Mouse (Mus musculus) MEL-GATA-1-ER (cell line): ENCODE results near the gene Map2k1.

Experiments used
- DNase-seq: peaks from one replicate; pipeline ENCODE4 v3.0.0-alpha.2; 2012; ENCODE audit warnings: low read depth; ENCODE audit errors: extremely low read depth

The Map2k1 gene

GRCm38 (mm10) chr9:64250111-64250730 is 3.2 kb downstream of the Map2k1 start:
- DNase-seq, result no peak

GRCm38 (mm10) chr9:64249371-64249770 is 4.1 kb downstream of the Map2k1 start:
- DNase-seq, result no peak

- no peak for DNase-seq
Measured at GRCm38 (mm10) chr9:64242381-64242831, 11.0 kb downstream of the Map2k1 start.

- no peak for DNase-seq
Measured at GRCm38 (mm10) chr9:64240681-64241080, 12.8 kb downstream of the Map2k1 start.

- DNase-seq, result no peak
Measured at GRCm38 (mm10) chr9:64240116-64240515, 13.3 kb downstream of the Map2k1 start.

- no peak for DNase-seq
Measured at GRCm38 (mm10) chr9:64236056-64236455, 17.4 kb downstream of the Map2k1 start.

GRCm38 (mm10) chr9:64234768-64235435 is 18.5 kb downstream of the Map2k1 start, which contains the start of gene Uchl4:
TSS of gene Uchl4 (plus strand) at chr9:64235201.
- no peak for DNase-seq

- DNase-seq, result no peak
Measured at GRCm38 (mm10) chr9:64233656-64234055, 19.8 kb downstream of the Map2k1 start.

- no peak for DNase-seq
Measured at GRCm38 (mm10) chr9:64232257-64232957, 21.0 kb downstream of the Map2k1 start.

- DNase-seq, result no peak
Measured at GRCm38 (mm10) chr9:64231674-64232073, 21.8 kb downstream of the Map2k1 start.

GRCm38 (mm10) chr9:64231171-64231570 is 22.3 kb downstream of the Map2k1 start:
- DNase-seq, result no peak

GRCm38 (mm10) chr9:64228972-64229371 is 24.5 kb downstream of the Map2k1 start:
- no peak for DNase-seq

GRCm38 (mm10) chr9:64227736-64228135 is 25.7 kb downstream of the Map2k1 start:
- no peak for DNase-seq

GRCm38 (mm10) chr9:64225805-64226204 is 27.6 kb downstream of the Map2k1 start:
- no peak for DNase-seq

GRCm38 (mm10) chr9:64222098-64222497 is 31.3 kb downstream of the Map2k1 start:
- DNase-seq, result no peak

- DNase-seq, result no peak
Measured at GRCm38 (mm10) chr9:64221480-64221879, 32.0 kb downstream of the Map2k1 start.

GRCm38 (mm10) chr9:64220603-64221002 is 32.8 kb downstream of the Map2k1 start:
- DNase-seq, result no peak

- no peak for DNase-seq
Measured at GRCm38 (mm10) chr9:64219772-64220420, 33.5 kb downstream of the Map2k1 start.

- no peak for DNase-seq
Measured at GRCm38 (mm10) chr9:64219305-64219704, 34.1 kb downstream of the Map2k1 start.

- DNase-seq, result no peak
Measured at GRCm38 (mm10) chr9:64217887-64218286, 35.5 kb downstream of the Map2k1 start.

- no peak for DNase-seq
Measured at GRCm38 (mm10) chr9:64216641-64217040, 36.8 kb downstream of the Map2k1 start.

GRCm38 (mm10) chr9:64216090-64216489 is 37.3 kb downstream of the Map2k1 start:
- DNase-seq, result no peak
